Mouse (Mus musculus): Measurements from ENCODE around the gene Cnot11.

- TF ChIP-seq CTCF (IDR thresholded peaks at IDR 0.05; ENCODE audit: extremely low read depth, insufficient read length, insufficient replicate concordance, low read depth, low read length) = no peak
- TF ChIP-seq POLR2A (IDR thresholded peaks at IDR 0.05; ENCODE audit: low read depth, low read length) = no peak
These were observed 41.1 kb upstream of the Cnot11 start for GRCm38 (mm10) chr1:39493664-39494063.
